Mouse (Mus musculus): ENCODE results near the gene Orc3. TPM values are rescaled to one million over a fixed set of nuclear protein-coding genes. Genes with fewer than 3 reads are reported as not detected.

The Orc3 gene
- polyA plus RNA-seq (2012; rRNA removed), result 17.9 and 18.8 TPM in 2 replicates

DNA sequence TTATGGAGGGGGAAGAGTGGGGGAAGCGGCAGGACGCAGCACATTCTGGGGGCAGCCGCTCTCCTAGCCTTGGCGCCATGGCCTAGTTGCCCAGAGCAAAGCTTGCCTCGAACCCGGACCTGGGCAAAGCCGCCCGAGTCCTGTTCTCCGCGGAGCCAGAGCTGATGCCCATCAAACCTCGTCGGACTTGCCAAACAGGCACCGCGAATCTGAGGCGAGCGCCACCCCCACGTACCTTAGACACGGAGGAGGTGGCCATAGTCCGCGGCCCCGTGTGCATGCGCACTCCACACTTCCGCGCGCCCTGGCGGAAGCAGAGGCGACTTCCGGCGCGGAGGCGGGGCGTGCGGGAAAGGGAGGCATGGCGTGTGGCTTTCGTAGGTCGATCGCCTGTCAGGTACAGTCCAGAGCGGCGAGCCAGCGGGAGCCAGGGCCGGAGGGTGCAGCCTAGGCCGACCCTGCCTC is at the start of gene Orc3, which contains the start of gene Rars2:
Gene Orc3 (minus strand): TSS at position 315 of the 465 bp plus-strand sequence.
Gene Rars2 (plus strand): TSS at position 328 of the 465 bp plus-strand sequence.

DNA sequence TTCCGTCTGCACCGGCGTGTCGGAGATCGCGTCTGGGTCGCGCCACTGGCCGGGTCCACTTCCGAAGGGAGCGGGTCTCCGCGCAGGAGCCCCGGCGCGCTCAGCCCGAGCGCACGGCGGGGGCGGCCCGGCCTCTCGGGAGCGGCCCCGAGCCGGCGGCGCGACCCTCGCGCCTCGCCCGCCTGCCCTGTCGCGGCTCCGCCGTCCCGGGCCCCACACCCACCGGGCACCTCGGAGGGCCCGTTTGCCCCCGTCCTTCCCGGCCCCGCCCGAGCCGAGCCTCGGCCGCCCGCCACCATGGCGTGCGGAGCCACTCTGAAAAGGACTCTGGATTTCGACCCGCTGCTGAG is 64.0 kb downstream of the Orc3 start, which contains the start of gene Akirin2:
Gene Akirin2 (plus strand): TSS at position 190 of the 350 bp plus-strand sequence.

Other genes starting within 250 kb of the Orc3 start
- gene Akirin2, start 64.0 kb downstream of the Orc3 start, polyA plus RNA-seq (2012; rRNA removed), result 21.8 and 26.1 TPM in 2 replicates
- gene Rars2, start within 50 bp of the Orc3 start, polyA plus RNA-seq (2012; rRNA removed), result 12.3 and 12.9 TPM in 2 replicates
- gene Slc35a1, start 72.5 kb upstream of the Orc3 start, polyA plus RNA-seq (2012; rRNA removed), result 9.7 and 10.0 TPM in 2 replicates
- gene Cfap206, start 115.3 kb upstream of the Orc3 start, polyA plus RNA-seq (2012; rRNA removed), result not detected in 2 replicates
- not detected in 2 replicates for gene Gm136, start 141.3 kb upstream of the Orc3 start, polyA plus RNA-seq (2012; rRNA removed)
- gene Smim8, start 163.5 kb upstream of the Orc3 start, polyA plus RNA-seq (2012; rRNA removed), result 9.9 and 10.0 TPM in 2 replicates